Mouse (Mus musculus) gastrocnemius, postnatal 14 days (tissue): ENCODE results near the gene Prtn3. TPM values are rescaled to one million over a fixed set of nuclear protein-coding genes. Genes with fewer than 3 reads are reported as not detected.

ENCODE experiments used
- DNase-seq: peaks from one replicate; pipeline ENCODE4 v3.0.0; 2021; ENCODE audit warnings: mixed read lengths
- intact Hi-C: fragments of 180-260 bp; cut with DNase I; formaldehyde crosslinking; loops from one replicate; pipeline ENCODE4 v1.15.1; 2025; ENCODE audit warnings: low total_unique reads
- microRNA-seq, 2 experiments: library from miRNA; unstranded; fragments of <30 nt; microRNA quantifications; one replicate each; pipeline ENCODE4 v1.2.0; 2021
- total RNA-seq, 2 experiments: library from RNA; stranded (reverse); gene quantifications; 2 replicates each; pipeline ENCODE4 v1.2.3; 2021

Gene Prtn3
- total RNA-seq, 2 experiments from 2014 or later, result not detected

GRCm38 (mm10) chr10:79932736-79933135 lies 58.5 kb downstream of the Prtn3 start:
- DNase-seq, result peak; percentile 89
- intact Hi-C loops, result no loop called here

Small RNA genes lying within 50 kb of the gene (microRNA-seq; reads per million reads assigned to microRNA genes)
- gene Mir6910, result 0 to 0.32 reads per million in 2 experiments

Other genes starting within 250 kb of the Prtn3 start
- gene Shc2, start 236.6 kb upstream of the Prtn3 start, total RNA-seq, result 1 to 10 TPM; 2.3 to 3.3 TPM
- 10 to 100 TPM in 1 of 2 experiments, 1 to 10 TPM in 1; 1.1 to 12.4 TPM for gene Odf3l2, start 228.7 kb upstream of the Prtn3 start, total RNA-seq
- not detected for gene Madcam1, start 209.9 kb upstream of the Prtn3 start, total RNA-seq
- 10 to 100 TPM; 22.6 to 24.0 TPM for gene Tpgs1, start 205.1 kb upstream of the Prtn3 start, total RNA-seq
- gene Cdc34, start 192.3 kb upstream of the Prtn3 start, total RNA-seq, result 100 to 1,000 TPM; 314 to 321 TPM
- gene Gzmm, start 185.5 kb upstream of the Prtn3 start, total RNA-seq, result 1 to 10 TPM; 2.3 to 2.9 TPM
- gene Bsg, start 170.0 kb upstream of the Prtn3 start, total RNA-seq, result 100 to 1,000 TPM; 496 to 497 TPM
- under 1 TPM; 0.42 to 0.78 TPM for gene Hcn2, start 157.8 kb upstream of the Prtn3 start, total RNA-seq
- 10 to 100 TPM; 21.5 to 21.6 TPM for gene Polrmt, start 127.9 kb upstream of the Prtn3 start, total RNA-seq
- gene Fgf22, start 119.4 kb upstream of the Prtn3 start, total RNA-seq, result not detected
- 10 to 100 TPM; 25.9 to 30.6 TPM for gene Rnf126, start 107.5 kb upstream of the Prtn3 start, total RNA-seq
- 1 to 10 TPM; 1.3 to 2.2 TPM for gene Fstl3, start 97.2 kb upstream of the Prtn3 start, total RNA-seq
- not detected for gene Prss57, start 83.5 kb upstream of the Prtn3 start, total RNA-seq
- 10 to 100 TPM; 25.7 to 33.5 TPM for gene Palm, start 80.9 kb upstream of the Prtn3 start, total RNA-seq
- gene Misp, start 53.5 kb upstream of the Prtn3 start, total RNA-seq, result under 1 TPM in 1 of 2 experiments, not detected in 1; 0.35 TPM
- gene Ptbp1, start 20.0 kb upstream of the Prtn3 start, total RNA-seq, result 10 to 100 TPM; 40.3 to 48.1 TPM
- under 1 TPM; 0.09 to 0.29 TPM for gene Plppr3, start 158 bp downstream of the Prtn3 start, total RNA-seq
- gene Elane, start 11.8 kb downstream of the Prtn3 start, total RNA-seq, result not detected
- 10 to 100 TPM in 1 of 2 experiments, 1 to 10 TPM in 1; 3.6 to 16.6 TPM for gene Cfd, start 16.4 kb downstream of the Prtn3 start, total RNA-seq
- gene Med16, start 34.4 kb downstream of the Prtn3 start, total RNA-seq, result 10 to 100 TPM; 37.7 to 38.1 TPM
- gene Gm26602, start 36.4 kb downstream of the Prtn3 start, total RNA-seq, result not detected
- under 1 TPM; 0.27 to 0.44 TPM for gene Kiss1r, start 42.5 kb downstream of the Prtn3 start, total RNA-seq
- gene R3hdm4, start 46.7 kb downstream of the Prtn3 start, total RNA-seq, result 100 to 1,000 TPM in 1 of 2 experiments, 10 to 100 TPM in 1; 98.8 to 106 TPM
- 1 to 10 TPM; 2.4 to 2.7 TPM for gene Arid3a, start 52.6 kb downstream of the Prtn3 start, total RNA-seq
- 10 to 100 TPM; 18.7 to 23.0 TPM for gene Wdr18, start 85.7 kb downstream of the Prtn3 start, total RNA-seq
- gene Grin3b, start 96.2 kb downstream of the Prtn3 start, total RNA-seq, result under 1 TPM; 0.11 to 0.25 TPM
- 10 to 100 TPM; 76.2 to 84.5 TPM for gene Tmem259, start 109.9 kb downstream of the Prtn3 start, total RNA-seq
- gene Cnn2, start 114.1 kb downstream of the Prtn3 start, total RNA-seq, result 10 to 100 TPM; 19.2 to 24.8 TPM
- gene Abca7, start 122.0 kb downstream of the Prtn3 start, total RNA-seq, result 1 to 10 TPM; 4.2 TPM
- gene Arhgap45, start 142.2 kb downstream of the Prtn3 start, total RNA-seq, result 1 to 10 TPM; 1.7 to 1.9 TPM
- gene Polr2e, start 165.3 kb downstream of the Prtn3 start, total RNA-seq, result 10 to 100 TPM; 45.3 to 55.6 TPM
- 100 to 1,000 TPM; 389 TPM for gene Gpx4, start 172.7 kb downstream of the Prtn3 start, total RNA-seq
- gene Sbno2, start 231.1 kb downstream of the Prtn3 start, total RNA-seq, result 1 to 10 TPM; 6.2 to 6.3 TPM
- 10 to 100 TPM; 87.6 to 98.0 TPM for gene Stk11, start 241.3 kb downstream of the Prtn3 start, total RNA-seq